Mouse (Mus musculus): ENCODE results near the gene Cda.

Gene Cda

GRCm38 (mm10) chr4:138367641-138368497 is at the start of gene Cda:
Gene Cda, minus strand, starts transcription at chr4:138367992.
- peak; percentile 10 for DNase-seq (ENCODE audit: low read depth)

DNA sequence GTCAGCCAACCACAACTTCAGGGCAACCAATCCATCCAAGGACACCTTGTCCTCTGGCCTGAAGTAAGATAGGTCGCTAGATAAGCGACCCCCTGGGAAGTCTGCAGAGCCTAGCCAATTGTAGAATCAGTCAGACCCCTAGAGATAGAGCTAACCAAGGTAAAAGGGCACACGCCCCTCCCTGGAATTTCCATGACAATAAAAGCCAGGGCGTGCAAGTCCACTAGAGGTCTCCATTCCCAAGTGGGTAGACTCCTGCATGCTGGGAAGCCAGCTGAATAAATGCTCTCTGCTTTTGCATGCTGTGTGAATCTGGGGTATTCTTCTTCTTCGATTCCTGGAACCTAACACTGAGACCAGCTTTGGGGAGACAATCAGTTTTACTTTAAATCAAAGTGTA is 48.6 kb upstream of the Cda start:
- no peak for DNase-seq (ENCODE audit: low read depth)

DNA sequence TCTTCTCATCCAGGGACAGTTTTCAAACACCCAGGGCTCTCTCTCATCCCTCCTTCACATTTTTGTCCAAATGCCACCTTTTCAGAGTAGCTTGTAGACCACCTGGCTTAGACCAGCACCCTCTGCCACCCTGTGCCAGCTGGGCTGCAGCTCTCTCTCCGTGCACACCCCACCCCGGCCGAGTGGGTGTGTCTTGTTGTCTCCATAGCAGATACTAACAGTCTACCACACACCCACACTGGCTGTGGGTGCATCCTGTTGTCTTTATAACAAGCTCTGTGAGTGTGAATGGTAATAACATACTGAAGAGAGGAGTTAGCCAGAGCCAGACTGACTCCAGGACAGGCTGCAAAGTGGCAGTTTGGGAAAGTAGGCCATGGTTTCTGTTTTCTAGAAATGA is 48.2 kb upstream of the Cda start:
- DNase-seq (ENCODE audit: low read depth) = no peak

GRCm38 (mm10) chr4:138414725-138415124 is 46.9 kb upstream of the Cda start:
- DNase-seq (ENCODE audit: low read depth) = no peak

GRCm38 (mm10) chr4:138411504-138412121 is 43.8 kb upstream of the Cda start:
- no peak for DNase-seq (ENCODE audit: low read depth)

DNA sequence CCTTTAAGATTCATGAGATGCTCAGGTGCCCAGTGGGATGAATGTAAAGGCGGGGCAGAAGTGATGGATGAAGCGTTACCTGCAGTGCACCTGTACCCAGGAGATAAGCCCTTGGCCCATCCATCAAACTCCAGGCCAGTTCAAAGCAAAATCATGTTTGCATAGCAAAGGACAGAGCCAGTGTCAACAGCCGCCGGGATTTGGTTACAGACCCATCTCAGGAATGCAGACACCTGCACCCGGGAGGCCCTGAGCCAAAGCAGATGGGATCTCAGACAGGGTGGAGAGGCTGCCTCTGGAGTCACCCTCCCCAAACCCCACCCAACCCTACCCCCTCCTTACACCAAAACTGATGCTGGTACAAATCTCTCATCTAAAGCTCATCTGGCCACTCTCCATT is 43.2 kb upstream of the Cda start:
- DNase-seq (ENCODE audit: low read depth) = no peak

GRCm38 (mm10) chr4:138407479-138408194 is 39.8 kb upstream of the Cda start:
- peak; percentile 49 for DNase-seq (ENCODE audit: low read depth)

- DNase-seq (ENCODE audit: low read depth) = no peak
Observed at GRCm38 (mm10) chr4:138404806-138405205, 37.0 kb upstream of the Cda start.

DNA sequence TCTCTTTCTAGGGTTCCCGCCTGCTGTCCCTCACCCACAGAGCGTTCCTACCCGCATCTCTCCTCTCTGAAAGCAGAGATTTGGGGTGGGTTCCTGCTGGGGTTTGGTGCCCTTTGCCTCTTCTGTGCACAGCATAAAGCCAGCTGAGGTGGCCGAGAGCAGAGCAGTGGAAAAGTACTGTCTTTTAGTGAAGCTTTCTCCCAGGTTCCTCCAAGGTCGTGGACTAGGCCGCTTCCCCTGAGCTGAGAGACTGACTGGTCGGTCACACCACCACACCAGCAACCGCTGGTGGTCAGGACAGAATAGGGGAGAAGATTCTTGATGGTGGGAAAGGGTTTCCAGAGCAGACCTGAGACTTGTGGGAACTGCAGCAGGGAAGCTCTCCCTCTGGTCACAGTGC is 28.9 kb upstream of the Cda start:
- no peak for DNase-seq (ENCODE audit: low read depth)

GRCm38 (mm10) chr4:138395971-138396645 is 28.3 kb upstream of the Cda start, which contains the start of gene Fam43b:
Gene Fam43b, minus strand, starts transcription at chr4:138396528.
- no peak for DNase-seq (ENCODE audit: low read depth)

DNA sequence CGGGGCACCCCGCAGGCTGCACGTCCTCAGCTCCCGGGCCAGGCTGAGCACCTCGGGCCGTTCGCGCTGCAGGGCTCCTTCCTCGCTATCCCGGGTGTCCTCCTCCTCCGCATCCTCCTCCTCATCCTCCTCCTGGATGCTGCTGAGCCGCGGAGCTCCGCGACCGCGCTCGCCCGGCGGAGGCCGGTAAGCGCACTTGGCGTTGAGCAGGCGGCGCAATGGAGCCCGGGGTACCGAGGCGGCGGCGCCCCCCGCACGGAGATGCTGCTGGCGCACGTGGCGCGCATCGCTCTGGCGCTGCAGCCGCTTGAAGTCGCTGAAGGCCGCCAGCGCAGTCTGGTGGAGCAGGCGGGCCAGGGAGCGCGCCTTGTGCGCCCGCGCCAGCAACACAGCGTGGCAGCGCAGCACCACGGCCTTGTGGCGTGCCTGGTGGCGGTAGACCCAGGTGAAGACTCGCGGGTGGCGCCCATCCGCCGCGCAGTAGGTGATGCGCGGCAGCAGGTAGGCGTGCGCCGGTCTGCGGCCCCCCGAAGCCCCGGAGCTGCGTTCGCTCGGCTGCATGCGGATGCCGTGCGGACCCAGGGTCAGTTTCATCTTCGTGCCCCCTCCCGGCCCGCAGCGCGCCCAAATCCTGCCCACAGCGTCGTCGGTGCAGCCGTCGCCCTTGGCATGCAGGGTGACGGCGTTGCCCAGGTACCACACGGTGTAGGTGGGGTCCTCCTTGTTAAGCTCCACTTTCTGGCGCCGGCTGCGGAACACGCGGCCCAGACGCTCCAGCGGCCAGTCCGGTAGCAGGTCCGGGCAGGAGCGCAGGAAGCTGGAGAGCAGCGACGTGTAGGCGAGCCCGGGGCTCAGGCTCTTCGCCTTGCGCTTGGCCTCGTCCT is 27.5 kb upstream of the Cda start:
- DNase-seq (ENCODE audit: low read depth) = no peak

DNA sequence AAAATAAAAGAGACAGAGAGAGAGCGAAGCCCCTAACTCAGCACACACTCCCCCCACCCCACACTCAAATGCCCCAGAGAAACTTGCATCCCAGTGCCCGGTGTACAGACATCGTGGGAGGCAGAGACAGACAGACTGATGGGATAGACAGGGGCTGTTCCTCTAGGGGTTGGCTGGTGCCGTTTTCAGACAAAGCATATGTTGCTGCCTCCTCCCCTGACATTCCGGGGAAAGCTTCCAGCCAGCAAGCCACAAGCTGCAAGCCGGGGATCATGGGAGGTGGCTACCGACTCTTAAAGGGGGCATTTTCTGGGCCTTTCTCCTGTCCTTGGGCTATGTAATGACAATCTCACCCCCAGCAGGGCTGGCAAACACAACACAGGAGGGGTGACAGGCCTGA is 25.9 kb upstream of the Cda start:
- DNase-seq (ENCODE audit: low read depth) = no peak

GRCm38 (mm10) chr4:138383789-138384188 is 16.0 kb upstream of the Cda start:
- DNase-seq (ENCODE audit: low read depth) = no peak

DNA sequence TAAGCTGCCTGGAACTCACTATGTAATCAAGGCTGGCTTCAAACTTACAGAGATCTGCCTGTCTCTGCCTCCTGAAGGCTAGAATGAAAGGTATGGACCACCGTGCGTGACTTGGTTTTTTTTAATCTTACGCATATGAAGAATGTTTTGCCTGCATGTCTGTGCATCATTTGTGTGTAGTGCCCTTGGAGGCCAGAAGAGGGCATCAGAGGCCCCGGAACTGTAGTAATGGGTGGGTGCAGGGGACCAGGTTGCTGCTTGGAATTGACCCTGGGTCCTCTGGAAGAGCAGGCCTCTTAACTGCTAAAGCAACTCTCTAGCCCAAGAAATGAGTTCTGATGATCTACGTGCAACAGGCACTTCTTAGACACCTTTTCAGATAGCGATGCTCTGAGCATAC is 14.7 kb upstream of the Cda start:
- DNase-seq (ENCODE audit: low read depth) = no peak

- DNase-seq (ENCODE audit: low read depth) = no peak
Observed at GRCm38 (mm10) chr4:138380132-138380689, 12.4 kb upstream of the Cda start.

- peak; percentile 30 for DNase-seq (ENCODE audit: low read depth)
Observed at GRCm38 (mm10) chr4:138379091-138379840, 11.5 kb upstream of the Cda start.

- no peak for DNase-seq (ENCODE audit: low read depth)
Observed at GRCm38 (mm10) chr4:138377526-138377925, 9.7 kb upstream of the Cda start.

DNA sequence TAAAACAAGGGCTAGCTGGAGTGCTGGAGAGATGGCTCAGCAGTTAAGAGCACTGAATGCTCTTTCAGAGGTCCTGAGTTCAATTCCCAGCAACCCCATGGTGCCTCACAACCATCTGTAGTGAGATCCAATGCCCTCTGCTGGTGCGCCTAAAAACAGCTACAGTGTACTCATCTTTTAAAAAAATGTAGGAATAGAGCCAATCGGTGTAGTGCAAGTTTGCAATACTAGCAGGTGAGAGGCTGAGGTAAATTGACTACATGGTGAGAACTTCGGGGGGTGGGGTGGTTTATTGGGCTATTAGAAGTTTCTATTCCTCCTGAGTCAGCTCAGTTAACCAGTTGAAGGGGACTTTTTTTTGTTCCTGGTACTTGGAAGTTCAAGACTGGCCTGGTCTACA is 7.3 kb upstream of the Cda start:
- DNase-seq (ENCODE audit: low read depth) = no peak

DNA sequence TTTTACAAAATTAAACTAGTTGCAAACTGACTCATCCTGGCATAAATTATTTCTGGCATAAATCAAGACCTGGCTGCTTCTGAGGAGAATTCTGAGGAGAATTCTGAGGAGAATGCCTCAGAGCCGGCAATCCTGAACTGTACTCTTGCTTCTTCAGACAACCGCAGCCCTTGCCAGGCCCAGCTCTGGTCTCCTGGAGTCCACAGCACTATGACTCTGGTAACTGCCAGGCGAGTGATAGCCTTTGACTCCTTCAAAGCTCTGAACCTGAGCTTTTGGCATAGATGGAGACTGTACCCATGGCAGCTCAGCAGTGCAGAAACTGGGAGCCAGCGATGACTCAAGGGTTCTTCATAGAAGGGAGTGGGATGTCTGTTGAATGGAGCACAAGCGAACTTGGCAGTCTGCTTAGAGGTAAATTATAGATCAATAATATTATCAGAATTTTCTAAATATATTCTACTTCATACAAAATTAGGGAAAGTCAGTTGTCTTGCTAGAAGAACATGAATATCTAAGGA is 3.3 kb upstream of the Cda start:
- DNase-seq (ENCODE audit: low read depth) = no peak

Data from c-Kit-positive CD71-negative TER-119-negative erythroid progenitor cells, embryonic 14.5 days (primary cell).